Mouse (Mus musculus) heart, embryonic 12.5 days (tissue): Measurements from ENCODE around the gene Socs2. TPM values are rescaled to one million over a fixed set of nuclear protein-coding genes. Genes with fewer than 3 reads are reported as not detected.

ENCODE experiments used
- ATAC-seq: fragments of 200-750 bp; cut with Nextera tagmentation; 2 replicates; pipeline ENCODE4 v1.8.0; 2017; ENCODE audit warnings: moderate TSS enrichment, moderate library complexity; ENCODE audit not compliant: insufficient number of reproducible peaks, low FRiP score
- H3K27ac ChIP-seq: fragments of 300-500 bp; sonication (generic); 2 replicates; pipeline ENCODE4 v1.5.1; 2016; ENCODE audit warnings: mild to moderate bottlenecking, moderate library complexity; ENCODE audit not compliant: poor library complexity, severe bottlenecking
- H3K27me3 ChIP-seq: fragments of 300-500 bp; sonication (generic); replicated peaks from 2 replicates; pipeline ENCODE4 v1.6.1; 2016; ENCODE audit warnings: mild to moderate bottlenecking, moderate library complexity
- H3K36me3 ChIP-seq: fragments of 300-500 bp; sonication (generic); 2 replicates; pipeline ENCODE4 v1.6.1; 2016; ENCODE audit warnings: mild to moderate bottlenecking, moderate library complexity
- H3K4me1 ChIP-seq: fragments of 300-500 bp; sonication (generic); replicated peaks from 2 replicates; pipeline ENCODE4 v1.6.1; 2016; ENCODE audit warnings: mild to moderate bottlenecking
- H3K4me2 ChIP-seq: fragments of 300-500 bp; sonication (generic); 2 replicates; pipeline ENCODE4 v1.6.1; 2016; ENCODE audit warnings: mild to moderate bottlenecking, moderate library complexity
- H3K4me3 ChIP-seq: fragments of 300-500 bp; sonication (generic); 2 replicates; pipeline ENCODE4 v1.5.1; 2016; ENCODE audit warnings: mild to moderate bottlenecking
- H3K9ac ChIP-seq: fragments of 300-500 bp; sonication (generic); 2 replicates; pipeline ENCODE4 v1.6.1; 2016; ENCODE audit warnings: mild to moderate bottlenecking, moderate library complexity
- H3K9me3 ChIP-seq: fragments of 300-500 bp; sonication (generic); replicated peaks from 2 replicates; pipeline ENCODE4 v1.6.1; 2016; ENCODE audit warnings: mild to moderate bottlenecking, moderate library complexity
- WGBS: fragments of 180-500 bp; shearing (Covaris S2); methylation state at CpG from one replicate; pipeline ENCODE4 v1.1.7; 2016; 5-methylcytosine and 5-hydroxymethylcytosine counted together
- polyA plus RNA-seq: library from polyadenylated mRNA; unstranded; fragments of >200 nt; fragmentation: Nextera tagmentation; extraction: Ambion mirVana; gene quantifications from 2 replicates; pipeline ENCODE4 v1.2.1, GENCODE M21; 2016

Socs2 gene
- polyA plus RNA-seq, 1 experiment from 2014 or later: 47.7 TPM

DNA sequence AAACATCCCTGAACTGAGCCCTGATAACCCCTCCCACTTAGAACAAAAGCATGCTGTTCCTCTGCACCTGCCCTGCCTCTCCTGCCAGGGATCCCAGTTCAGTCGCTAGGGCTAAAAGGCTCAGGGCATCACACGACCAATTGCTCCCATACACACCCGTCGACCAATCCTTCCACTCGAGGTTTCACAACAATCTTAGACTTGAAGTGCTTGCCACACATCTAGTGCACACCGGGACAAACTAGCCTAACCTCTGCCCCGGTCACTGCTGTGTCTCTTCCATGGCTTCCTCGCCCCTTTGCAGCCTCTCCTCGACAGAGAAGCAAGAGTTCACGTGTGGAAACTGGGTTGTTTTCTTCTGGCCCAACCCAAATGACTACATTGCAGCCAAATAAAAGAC is 3.3 kb upstream of the Socs2 start:
- Histone ChIP-seq H3K4me2 (no peak overlapping the region), H3K9ac (no peak overlapping the region), H3K4me3 (no peak overlapping the region), H3K4me1 (peaks cover 7% of the 10 kb centered on the region), H3K9me3 (no peaks in the 10 kb centered on the region), H3K27me3 (no peaks in the 10 kb centered on the region), H3K27ac (no peak overlapping the region), H3K36me3 (no peaks in the 10 kb centered on the region)
- no peak for ATAC-seq
- WGBS: 72% methylated on average over 10 of the region's 10 CpGs

DNA sequence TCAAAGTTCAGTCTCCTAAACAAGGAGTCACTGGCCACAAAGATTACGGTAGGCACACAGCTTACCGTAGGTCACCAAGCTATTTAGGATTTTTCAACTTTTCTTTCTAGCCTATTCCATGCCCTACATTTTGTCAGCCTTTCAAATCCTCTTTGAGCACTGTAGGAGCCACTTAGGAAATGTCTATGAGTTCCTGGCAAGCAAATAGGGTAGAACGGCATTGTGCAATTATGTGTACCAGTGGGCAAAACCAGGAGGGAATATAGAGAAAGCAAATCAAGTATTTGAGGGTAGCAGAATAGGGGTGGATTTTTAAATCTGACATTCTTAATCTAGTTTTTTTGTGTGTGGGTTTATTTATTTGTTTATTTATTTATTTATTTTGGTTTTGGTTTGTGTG is 2.7 kb upstream of the Socs2 start:
- Histone ChIP-seq H3K27me3 (no peaks in the 10 kb centered on the region), H3K36me3 (no peaks in the 10 kb centered on the region), H3K9me3 (no peaks in the 10 kb centered on the region), H3K4me2 (no peak overlapping the region), H3K9ac (no peak overlapping the region), H3K4me3 (no peak overlapping the region), H3K27ac (no peak overlapping the region), H3K4me1 (peaks cover 12% of the 10 kb centered on the region)
- WGBS: 84% methylated on average over 3 of the region's 3 CpGs
- ATAC-seq: no peak

DNA sequence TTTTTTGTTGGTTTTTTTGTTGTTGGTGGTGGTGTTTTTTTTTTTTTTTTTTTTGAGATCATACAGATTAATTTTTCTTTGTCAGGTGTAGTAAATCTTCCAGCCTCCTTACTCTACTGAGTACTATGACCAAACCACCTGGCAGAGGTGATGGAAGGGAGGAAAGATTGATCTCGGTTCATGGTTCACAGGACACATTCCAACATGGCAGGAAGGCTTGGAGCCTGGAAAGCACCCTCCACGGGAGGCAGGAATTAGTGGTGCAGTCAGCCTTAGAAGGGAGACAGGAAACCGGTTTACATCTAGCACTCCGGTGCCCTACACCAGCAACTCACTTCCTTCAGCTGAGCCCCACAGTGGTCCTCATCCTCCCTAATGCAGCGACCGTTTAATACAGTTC is 1.7 kb upstream of the Socs2 start:
- no peak for ATAC-seq
- 59% methylated on average over 6 of the region's 6 CpGs for WGBS
- H3K36me3 ChIP-seq: no peaks in the 10 kb centered on the region

DNA sequence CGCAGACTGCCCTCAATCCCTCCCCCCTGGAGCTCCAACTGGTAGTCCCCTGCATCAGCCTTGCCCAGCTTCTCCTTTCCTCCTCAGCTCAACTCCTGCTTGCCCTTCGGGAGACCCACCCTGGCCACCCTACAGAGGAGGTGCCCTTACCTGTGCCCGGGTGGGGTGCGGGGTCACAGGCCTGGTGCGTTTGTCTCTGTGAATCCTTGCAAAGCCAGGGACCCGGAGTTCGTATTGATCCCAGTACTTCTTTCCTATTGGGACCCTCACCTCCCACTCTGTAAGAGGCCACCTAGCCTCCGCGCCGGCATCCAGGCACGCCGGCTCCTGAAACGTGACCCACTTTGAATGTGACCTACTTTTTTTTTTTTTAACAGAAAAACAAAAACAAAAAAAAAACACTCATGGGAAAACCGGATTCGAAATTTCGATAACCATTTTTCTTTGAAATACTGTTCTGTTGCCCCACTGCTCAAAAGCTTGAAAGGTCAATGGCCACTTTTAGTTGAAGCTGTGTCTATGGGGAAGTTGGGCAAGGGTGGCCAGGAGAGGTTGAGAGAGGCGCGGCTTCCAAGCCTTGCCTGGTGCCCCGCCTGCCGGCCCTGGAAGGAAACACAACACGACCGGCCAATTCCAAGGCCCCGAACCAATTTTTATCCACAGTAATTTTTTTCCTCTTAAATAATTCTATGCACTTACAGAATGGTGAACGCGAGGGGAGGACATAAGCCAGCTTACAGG is 686 bp upstream of the Socs2 start:
- ATAC-seq: no peak

More for the DNA sequence above, 1.7 kb upstream of the Socs2 start:
- Histone ChIP-seq H3K4me1 (peaks cover 18% of the 10 kb centered on the region), H3K4me2 (no peak overlapping the region), H3K9me3 (no peaks in the 10 kb centered on the region), H3K27ac (no peak overlapping the region), H3K4me3 (no peak overlapping the region), H3K9ac (no peak overlapping the region), H3K27me3 (no peaks in the 10 kb centered on the region)

DNA sequence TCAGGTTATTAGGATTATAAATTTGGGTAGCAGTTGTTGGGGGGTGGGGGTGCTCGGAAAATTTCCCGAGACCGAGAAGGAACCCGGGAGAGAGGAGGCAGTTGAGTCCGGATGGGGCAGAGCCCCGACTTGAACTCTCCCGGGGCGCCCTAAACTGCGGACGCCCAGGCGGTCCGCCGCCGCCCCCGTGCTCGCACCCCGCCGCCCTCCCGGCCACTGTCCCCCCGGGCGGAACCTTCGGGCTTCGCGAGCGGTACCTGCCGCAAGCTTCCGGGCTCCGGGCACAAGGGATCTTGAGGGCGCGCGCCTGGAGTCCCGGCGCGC is 657 bp downstream of the Socs2 start:
- H3K9ac ChIP-seq: peak overlapping the region; percentile 83
- ATAC-seq: no peak; the same call in 1 of the 2 replicates
- H3K9me3 ChIP-seq: no peaks in the 10 kb centered on the region
- under 1% methylated on average over 34 of the region's 34 CpGs for WGBS
- H3K4me3 ChIP-seq: peak overlapping the region; percentile 77
- H3K36me3 ChIP-seq: no peaks in the 10 kb centered on the region
- H3K4me1 ChIP-seq: peaks cover 18% of the 10 kb centered on the region
- H3K27ac ChIP-seq: peak overlapping the region; percentile 84
- peak overlapping the region; percentile 98 for H3K4me2 ChIP-seq
- H3K27me3 ChIP-seq: no peaks in the 10 kb centered on the region

More for the DNA sequence above, 686 bp upstream of the Socs2 start:
- Histone ChIP-seq H3K36me3 (no peaks in the 10 kb centered on the region), H3K4me1 (peaks cover 18% of the 10 kb centered on the region), H3K27ac (peak overlapping the region; percentile 84), H3K9ac (peak overlapping the region; percentile 83), H3K4me3 (peak overlapping the region; percentile 77), H3K4me2 (peak overlapping the region; percentile 98), H3K27me3 (no peaks in the 10 kb centered on the region), H3K9me3 (no peaks in the 10 kb centered on the region)
- WGBS: under 1% methylated on average over 25 of the region's 25 CpGs

DNA sequence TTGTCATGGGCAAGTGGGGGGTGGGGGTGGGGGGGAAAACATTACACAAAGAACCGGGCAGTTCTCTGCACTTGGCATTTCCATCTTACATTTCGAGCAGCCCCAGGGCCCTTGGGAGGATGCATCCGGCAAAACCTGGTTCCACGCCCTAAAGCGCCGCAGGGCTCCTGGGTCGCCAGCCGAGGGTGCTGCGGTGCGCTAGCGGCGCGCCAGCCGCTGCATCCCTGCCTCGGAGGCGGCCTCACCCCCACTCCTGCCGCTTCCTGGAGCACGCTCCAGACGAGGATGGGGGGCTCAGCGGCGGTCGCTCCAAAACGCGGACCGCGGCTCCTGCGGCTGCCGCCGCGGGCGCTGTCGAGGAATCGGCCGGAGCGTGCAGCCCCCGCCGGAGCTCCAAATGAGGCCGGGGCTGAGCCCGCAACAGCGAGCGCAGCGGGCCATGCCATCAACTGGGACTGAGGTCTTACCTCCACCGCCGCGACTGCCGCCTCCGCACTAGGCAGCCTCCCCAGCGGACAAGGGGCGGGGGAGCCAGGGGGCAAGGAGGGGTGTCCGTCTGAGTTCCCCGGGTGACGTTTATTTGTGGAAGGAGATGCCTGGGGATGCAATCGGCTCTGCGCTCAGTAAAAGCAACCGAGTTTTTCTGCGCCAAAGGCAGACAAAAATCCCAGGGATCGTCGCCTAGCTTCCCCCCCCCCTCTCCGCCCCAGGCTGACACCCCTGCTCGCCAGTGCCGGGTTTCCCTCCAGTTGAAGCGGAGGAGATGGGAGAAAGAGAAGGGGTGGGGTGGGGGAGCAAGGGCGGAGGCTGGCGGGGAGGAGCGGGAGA is 1.2 kb downstream of the Socs2 start:
- H3K4me1 ChIP-seq: peaks cover 18% of the 10 kb centered on the region
- peak overlapping the region; percentile 98 for H3K4me2 ChIP-seq
- ATAC-seq: peak; percentile 20; the same call in 1 of the 2 replicates
- no peaks in the 10 kb centered on the region for H3K27me3 ChIP-seq
- H3K27ac ChIP-seq: peak overlapping the region; percentile 84
- peak overlapping the region; percentile 77 for H3K4me3 ChIP-seq
- peak overlapping the region; percentile 83 for H3K9ac ChIP-seq
- no peaks in the 10 kb centered on the region for H3K9me3 ChIP-seq
- peaks cover 5% of the 10 kb centered on the region for H3K36me3 ChIP-seq
- under 1% methylated on average over 59 of the region's 65 CpGs for WGBS

DNA sequence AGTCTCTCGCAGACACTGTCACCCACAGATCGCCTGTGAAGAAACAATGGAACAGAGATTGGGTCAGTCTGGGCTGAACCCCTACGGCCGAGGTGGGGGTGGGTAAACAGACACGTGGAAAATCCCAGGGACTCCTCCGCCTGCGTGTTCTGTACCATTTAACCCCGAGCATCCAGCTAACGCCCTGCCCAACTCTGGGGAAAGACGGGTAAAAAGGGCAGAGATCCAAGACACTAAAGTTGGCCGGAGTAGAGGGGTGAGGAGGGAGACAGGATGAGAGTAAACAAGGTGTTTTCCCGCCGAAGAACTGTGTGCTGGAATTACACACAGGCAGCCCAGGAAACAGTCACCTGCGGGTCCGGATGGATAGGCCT is 1.8 kb downstream of the Socs2 start:
- peaks cover 18% of the 10 kb centered on the region for H3K4me1 ChIP-seq
- H3K4me2 ChIP-seq: peak overlapping the region; percentile 98
- H3K4me3 ChIP-seq: peak overlapping the region; percentile 77
- no peaks in the 10 kb centered on the region for H3K27me3 ChIP-seq
- under 1% methylated on average over 15 of the region's 15 CpGs for WGBS
- H3K27ac ChIP-seq: peak overlapping the region; percentile 84
- H3K9ac ChIP-seq: peak overlapping the region; percentile 83
- ATAC-seq: peak; percentile 0; the same call in 1 of the 2 replicates
- peaks cover 6% of the 10 kb centered on the region for H3K36me3 ChIP-seq
- H3K9me3 ChIP-seq: no peaks in the 10 kb centered on the region

DNA sequence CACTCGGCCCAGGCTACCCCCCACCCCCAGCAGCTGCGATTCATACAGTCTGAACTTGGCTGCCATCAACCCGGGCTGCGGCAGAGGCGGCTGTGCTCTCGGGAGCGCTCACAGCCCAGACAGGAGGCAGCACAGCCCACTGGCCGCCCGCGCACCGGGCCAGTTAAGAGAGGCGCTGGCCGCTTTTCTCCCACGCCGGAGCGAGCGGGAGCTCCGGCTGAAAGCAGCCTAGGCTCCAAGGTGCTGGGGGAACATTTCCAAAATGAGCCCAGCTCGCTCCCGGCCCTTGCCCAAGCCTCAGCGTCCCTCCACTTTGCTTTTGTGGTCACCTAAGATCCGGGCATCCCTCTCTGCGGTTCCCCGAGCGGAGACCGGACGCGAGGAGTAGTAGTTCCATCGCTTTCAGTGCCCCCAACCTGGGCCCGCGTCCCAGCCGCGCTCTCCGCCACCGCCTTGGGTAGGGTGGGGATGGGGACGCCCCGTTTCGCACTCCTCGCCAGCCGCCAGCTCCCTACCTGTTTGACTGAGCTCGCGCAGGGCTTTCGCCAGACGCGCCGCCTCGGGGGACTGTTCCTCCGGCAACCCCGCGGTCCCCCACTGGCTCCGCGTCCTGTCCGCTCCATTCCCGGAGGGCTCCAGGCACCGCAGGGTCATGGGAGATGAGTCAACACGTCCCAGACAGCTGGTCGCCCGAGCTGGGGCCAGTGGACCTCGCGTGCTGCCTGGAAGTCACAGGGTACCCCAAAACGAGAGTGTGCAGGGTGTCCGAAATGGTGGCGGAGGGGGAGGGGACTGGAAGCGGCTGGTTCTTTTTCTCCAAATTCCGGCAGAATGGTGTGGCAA is 2.4 kb downstream of the Socs2 start:
- Histone ChIP-seq H3K4me3 (peak overlapping the region; percentile 77), H3K9me3 (no peaks in the 10 kb centered on the region), H3K36me3 (peaks cover 6% of the 10 kb centered on the region), H3K27me3 (no peaks in the 10 kb centered on the region), H3K27ac (peak overlapping the region; percentile 47), H3K9ac (peak overlapping the region; percentile 83), H3K4me2 (peak overlapping the region; percentile 98), H3K4me1 (peaks cover 18% of the 10 kb centered on the region)
- no peak for ATAC-seq
- WGBS: 1% methylated on average over 65 of the region's 65 CpGs

DNA sequence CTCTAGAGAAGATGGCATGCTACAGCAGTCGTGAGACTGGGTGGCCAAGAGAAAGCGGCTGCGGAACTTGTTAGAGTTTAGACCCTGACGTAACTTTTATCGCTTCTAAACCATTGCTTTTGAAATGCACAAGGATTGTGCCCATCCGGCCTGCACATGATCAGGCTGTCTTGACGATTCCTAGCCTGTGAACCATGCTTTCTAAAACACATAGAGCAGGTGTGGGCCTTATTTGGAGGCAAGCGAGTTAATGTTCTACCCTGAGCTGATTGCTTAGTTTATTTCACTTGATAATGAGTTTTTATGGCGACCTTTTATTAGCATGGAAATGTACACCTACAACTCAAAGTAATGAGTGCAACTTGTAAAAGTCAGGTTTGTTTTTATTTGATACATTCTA is 5.8 kb downstream of the Socs2 start:
- Histone ChIP-seq H3K27me3 (no peaks in the 10 kb centered on the region), H3K4me1 (peaks cover 18% of the 10 kb centered on the region), H3K36me3 (peaks cover 14% of the 10 kb centered on the region), H3K9ac (no peak overlapping the region), H3K4me2 (no peak overlapping the region), H3K9me3 (no peaks in the 10 kb centered on the region), H3K27ac (no peak overlapping the region), H3K4me3 (no peak overlapping the region)
- WGBS: 88% methylated on average over 9 of the region's 9 CpGs
- no peak for ATAC-seq

DNA sequence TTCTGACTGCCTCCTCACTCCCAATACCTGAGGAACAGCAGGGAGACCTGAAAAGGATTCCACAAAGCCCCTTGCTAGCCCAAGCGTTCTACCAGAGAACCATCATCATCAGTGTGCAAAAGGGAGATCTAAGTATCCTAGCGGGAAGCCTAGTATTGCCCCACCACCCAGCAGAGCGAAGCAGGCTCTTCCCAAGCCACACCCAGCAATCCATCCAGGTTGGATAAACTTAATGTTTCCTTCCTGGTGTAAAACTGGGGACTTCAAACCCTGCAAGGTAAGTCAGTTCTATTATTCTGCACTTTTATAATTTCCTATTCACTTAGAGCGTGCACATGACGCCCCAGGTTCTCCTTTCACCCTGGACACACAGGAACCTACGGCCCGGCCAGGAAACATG is 6.3 kb downstream of the Socs2 start:
- no peak for ATAC-seq
- Histone ChIP-seq H3K9me3 (no peaks in the 10 kb centered on the region), H3K27ac (no peak overlapping the region), H3K4me3 (no peak overlapping the region), H3K27me3 (no peaks in the 10 kb centered on the region), H3K4me1 (peaks cover 18% of the 10 kb centered on the region), H3K9ac (no peak overlapping the region), H3K36me3 (peaks cover 14% of the 10 kb centered on the region), H3K4me2 (no peak overlapping the region)
- WGBS: 92% methylated on average over 7 of the region's 7 CpGs

DNA sequence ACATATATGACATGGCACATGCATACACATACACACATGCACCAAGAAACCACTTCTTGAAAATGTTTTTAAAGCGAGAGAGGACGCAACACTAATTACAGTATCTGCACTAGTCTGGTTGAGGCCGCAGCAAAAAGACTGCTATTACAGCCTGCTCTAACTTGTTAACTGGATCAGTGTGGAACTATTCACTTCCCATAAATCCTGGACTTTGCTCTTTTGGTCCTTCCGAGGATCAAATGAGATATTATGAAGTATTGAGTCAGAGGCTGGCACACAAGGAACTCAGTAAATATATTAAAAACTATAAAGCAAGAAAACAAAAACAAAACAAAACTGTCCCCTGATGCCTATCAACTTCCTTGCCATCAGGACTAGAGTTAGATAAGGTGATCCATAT is 6.8 kb downstream of the Socs2 start:
- no peaks in the 10 kb centered on the region for H3K9me3 ChIP-seq
- ATAC-seq: no peak
- no peak overlapping the region for H3K27ac ChIP-seq
- peaks cover 16% of the 10 kb centered on the region for H3K4me1 ChIP-seq
- 91% methylated on average over 4 of the region's 4 CpGs for WGBS
- peaks cover 14% of the 10 kb centered on the region for H3K36me3 ChIP-seq
- H3K4me2 ChIP-seq: no peak overlapping the region
- no peak overlapping the region for H3K9ac ChIP-seq
- H3K27me3 ChIP-seq: no peaks in the 10 kb centered on the region
- no peak overlapping the region for H3K4me3 ChIP-seq
